Mouse (Mus musculus) midbrain, embryonic 11.5 days (tissue): ENCODE measurements at regions not wholly inside any gene's neighbourhood (a gene's known extent, or its start where the extent isn't known, plus 50 kb on each side); places are given as distances from the start of the nearest gene placed in this dataset. TPM values are rescaled to one million over a fixed set of nuclear protein-coding genes. Genes with fewer than 3 reads are reported as not detected.

Experiments used
- microRNA-seq: library from miRNA; unstranded; fragments of <30 nt; microRNA quantifications from one replicate; pipeline ENCODE4, GENCODE M21; 2017

Small RNA genes in the stretch of these regions (microRNA-seq; reads per million reads assigned to microRNA genes)
- gene Gm27441: not detected
